Mouse (Mus musculus): ENCODE measurements at regions not wholly inside any gene's neighbourhood (a gene's known extent, or its start where the extent isn't known, plus 50 kb on each side); places are given as distances from the start of the nearest gene placed in this dataset.

DNA sequence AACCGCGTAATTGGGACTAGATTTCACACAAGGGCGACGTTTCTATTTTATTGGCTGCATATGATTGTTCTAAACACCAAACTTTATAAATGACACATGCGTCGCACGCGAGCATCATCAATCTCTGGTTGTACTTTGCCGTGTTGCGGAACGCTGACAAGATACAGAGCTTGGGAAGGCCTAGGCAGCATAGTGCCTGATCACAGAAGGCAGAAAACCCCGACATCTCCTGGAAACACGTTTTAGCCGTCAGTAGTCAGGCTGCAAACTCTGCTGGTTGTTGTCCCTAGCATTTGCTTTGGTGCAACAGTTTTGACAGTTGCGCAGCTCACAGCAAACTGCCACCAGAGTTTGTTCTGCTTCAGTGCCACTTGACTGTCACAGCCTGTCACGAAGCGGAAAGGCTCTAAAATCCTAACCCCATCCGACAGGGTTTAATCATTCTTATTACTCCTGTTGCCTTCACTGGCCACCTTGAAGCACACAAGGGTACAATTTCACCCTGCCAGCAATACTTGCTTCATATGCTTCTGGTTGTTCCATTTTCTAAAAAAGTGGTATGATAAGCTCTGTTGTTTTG lies 380.2 kb upstream of the Tenm3 start:
- no peaks in the 10 kb centered on the region for H3K36me3 ChIP-seq
- no peak for ATAC-seq (replicated peaks; ENCODE audit: insufficient number of reproducible peaks, insufficient read depth, low FRiP score, low read depth)
- H3K4me2 ChIP-seq: no peak overlapping the region
- no peaks in the 10 kb centered on the region for H3K4me1 ChIP-seq (replicated peaks)
- no peaks in the 10 kb centered on the region for H3K9me3 ChIP-seq (replicated peaks)
- H3K27ac ChIP-seq: no peak overlapping the region
- no peak overlapping the region for H3K4me3 ChIP-seq
- H3K9ac ChIP-seq: no peak overlapping the region
- 79% methylated on average over 18 of the region's 18 CpGs for WGBS
- H3K27me3 ChIP-seq: no peaks in the 10 kb centered on the region

DNA sequence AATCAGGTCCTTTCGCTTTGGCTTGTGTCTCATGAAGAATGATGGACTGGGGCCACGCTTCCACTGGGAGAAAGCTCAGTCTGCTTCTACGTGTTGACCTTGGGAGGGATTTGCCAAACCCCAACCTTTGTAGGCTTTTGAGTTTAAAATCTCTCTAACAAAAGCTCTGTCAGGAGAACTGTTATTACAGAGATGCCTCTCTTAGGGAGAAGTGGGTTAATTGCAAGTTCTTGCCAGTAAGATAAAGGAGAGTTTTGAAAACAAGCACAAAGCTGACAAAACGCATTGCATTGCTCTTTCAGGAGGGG lies 351.5 kb upstream of the Tenm3 start:
- Histone ChIP-seq H3K27ac (no peak overlapping the region), H3K4me2 (no peak overlapping the region), H3K4me3 (no peak overlapping the region), H3K4me1 (replicated peaks) (no peaks in the 10 kb centered on the region), H3K9ac (no peak overlapping the region), H3K36me3 (no peaks in the 10 kb centered on the region), H3K27me3 (no peaks in the 10 kb centered on the region), H3K9me3 (replicated peaks) (no peaks in the 10 kb centered on the region)
- 70% methylated on average over 4 of the region's 4 CpGs for WGBS
- no peak for ATAC-seq (replicated peaks; ENCODE audit: insufficient number of reproducible peaks, insufficient read depth, low FRiP score, low read depth)

DNA sequence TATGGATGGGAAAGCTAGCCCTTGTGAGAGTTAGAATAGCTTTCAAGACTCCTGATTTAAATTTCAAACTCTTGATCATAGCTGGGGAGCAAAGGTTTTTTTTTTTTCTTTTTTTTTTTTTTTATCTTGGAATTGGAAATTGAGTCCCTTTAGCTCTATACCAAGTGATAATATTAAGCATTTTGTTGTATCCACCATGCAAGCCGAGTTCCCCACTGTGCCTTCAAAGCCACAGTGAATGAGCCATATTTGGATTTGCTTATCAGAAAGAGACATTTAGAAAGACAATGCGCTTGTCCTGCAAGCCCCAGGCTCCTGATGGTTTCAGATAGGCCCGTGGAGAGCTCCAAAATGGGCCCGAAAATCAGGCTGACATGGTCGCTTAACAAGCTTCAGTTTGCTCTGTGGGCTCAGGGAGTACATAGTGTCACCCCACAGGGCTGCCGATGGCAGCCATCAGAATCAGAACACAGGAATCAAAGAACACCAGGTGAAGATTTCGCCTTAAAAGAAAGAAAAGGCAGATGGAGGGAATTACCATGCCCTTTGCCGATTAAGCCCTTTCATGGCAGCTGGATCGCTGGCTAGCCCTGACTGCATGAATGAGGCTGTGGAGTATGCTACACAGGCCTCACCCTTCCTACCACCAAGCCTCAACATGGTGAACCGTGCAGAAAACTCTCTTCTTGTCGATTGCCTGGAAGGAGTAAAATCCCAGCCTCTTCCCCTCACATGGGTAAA lies 351.0 kb upstream of the Tenm3 start:
- Histone ChIP-seq H3K9me3 (replicated peaks) (no peaks in the 10 kb centered on the region), H3K4me2 (no peak overlapping the region), H3K4me3 (no peak overlapping the region), H3K27me3 (no peaks in the 10 kb centered on the region), H3K9ac (no peak overlapping the region), H3K36me3 (no peaks in the 10 kb centered on the region), H3K27ac (no peak overlapping the region), H3K4me1 (replicated peaks) (no peaks in the 10 kb centered on the region)
- ATAC-seq (replicated peaks; ENCODE audit: insufficient number of reproducible peaks, insufficient read depth, low FRiP score, low read depth): no peak
- 66% methylated on average over 11 of the region's 11 CpGs for WGBS

DNA sequence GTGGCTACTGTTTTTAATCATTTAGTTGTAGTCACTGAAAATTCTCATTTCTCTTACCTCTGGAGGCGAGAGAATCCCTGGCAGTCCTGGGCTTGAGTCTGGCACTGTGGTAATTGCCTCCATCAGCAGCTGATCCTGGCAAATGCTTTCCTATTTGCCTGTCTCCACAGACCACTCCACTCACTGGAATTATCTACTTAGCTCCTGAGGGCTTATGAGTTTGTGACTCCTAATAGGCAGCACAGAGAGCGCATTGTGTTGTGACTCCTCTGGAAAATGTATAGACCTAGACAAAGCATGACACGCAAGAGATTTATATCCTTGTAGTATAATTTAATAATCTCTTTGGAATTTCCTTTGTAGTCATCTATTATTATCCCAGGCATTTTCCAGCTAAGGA lies 343.1 kb upstream of the Tenm3 start:
- Histone ChIP-seq H3K4me3 (no peak overlapping the region), H3K36me3 (no peaks in the 10 kb centered on the region), H3K4me1 (replicated peaks) (no peaks in the 10 kb centered on the region), H3K27ac (no peak overlapping the region), H3K27me3 (no peaks in the 10 kb centered on the region), H3K4me2 (no peak overlapping the region), H3K9ac (no peak overlapping the region), H3K9me3 (replicated peaks) (no peaks in the 10 kb centered on the region)
- 72% methylated on average over 3 of the region's 3 CpGs for WGBS
- ATAC-seq (replicated peaks; ENCODE audit: insufficient number of reproducible peaks, insufficient read depth, low FRiP score, low read depth): no peak

- no peak overlapping the region for H3K27ac ChIP-seq
- H3K36me3 ChIP-seq: no peaks in the 10 kb centered on the region
- no peak overlapping the region for H3K4me3 ChIP-seq
- H3K9ac ChIP-seq: no peak overlapping the region
- WGBS: 67% methylated on average over 4 of the region's 4 CpGs
- no peaks in the 10 kb centered on the region for H3K27me3 ChIP-seq
- H3K9me3 ChIP-seq (replicated peaks): no peaks in the 10 kb centered on the region
- H3K4me2 ChIP-seq: no peak overlapping the region
- H3K4me1 ChIP-seq (replicated peaks): no peaks in the 10 kb centered on the region
- ATAC-seq (replicated peaks; ENCODE audit: insufficient number of reproducible peaks, insufficient read depth, low FRiP score, low read depth): no peak
Observed at GRCm38 (mm10) chr8:49175386-49175785, 331.6 kb upstream of the Tenm3 start.

- H3K9ac ChIP-seq: no peak overlapping the region
- WGBS: 73% methylated on average over 2 of the region's 2 CpGs
- no peaks in the 10 kb centered on the region for H3K4me1 ChIP-seq (replicated peaks)
- no peak overlapping the region for H3K4me3 ChIP-seq
- H3K4me2 ChIP-seq: no peak overlapping the region
- no peaks in the 10 kb centered on the region for H3K27me3 ChIP-seq
- H3K36me3 ChIP-seq: no peaks in the 10 kb centered on the region
- no peak for ATAC-seq (replicated peaks; ENCODE audit: insufficient number of reproducible peaks, insufficient read depth, low FRiP score, low read depth)
- no peaks in the 10 kb centered on the region for H3K9me3 ChIP-seq (replicated peaks)
- H3K27ac ChIP-seq: no peak overlapping the region
Observed at GRCm38 (mm10) chr8:49174956-49175355, 331.2 kb upstream of the Tenm3 start.

DNA sequence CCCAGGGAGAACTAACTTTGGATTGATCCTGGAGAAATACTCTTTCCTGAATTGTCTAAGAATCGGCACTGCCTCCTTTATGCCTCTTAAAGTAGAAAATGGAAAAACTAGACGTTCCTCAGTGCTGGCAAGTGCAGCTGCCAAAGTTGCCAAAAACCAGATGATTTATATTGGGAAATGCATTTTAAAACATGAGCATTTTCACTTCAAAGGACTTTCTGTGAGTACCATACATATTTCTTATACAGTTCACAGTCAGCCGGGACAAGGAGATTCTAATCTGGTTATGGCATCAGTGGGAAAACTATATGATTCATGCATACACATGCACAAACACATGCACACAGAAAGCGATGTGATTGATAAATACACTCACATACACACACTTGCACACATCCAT lies 315.6 kb upstream of the Tenm3 start:
- Histone ChIP-seq H3K9me3 (replicated peaks) (no peaks in the 10 kb centered on the region), H3K27ac (no peak overlapping the region), H3K27me3 (no peaks in the 10 kb centered on the region), H3K4me3 (no peak overlapping the region), H3K4me1 (replicated peaks) (no peaks in the 10 kb centered on the region), H3K9ac (no peak overlapping the region), H3K36me3 (no peaks in the 10 kb centered on the region), H3K4me2 (no peak overlapping the region)
- WGBS: 67% methylated on average over 4 of the region's 4 CpGs
- no peak for ATAC-seq (replicated peaks; ENCODE audit: insufficient number of reproducible peaks, insufficient read depth, low FRiP score, low read depth)

GRCm38 (mm10) chr8:49158201-49158600 lies 314.4 kb upstream of the Tenm3 start:
- H3K4me3 ChIP-seq: no peak overlapping the region
- H3K9me3 ChIP-seq (replicated peaks): no peaks in the 10 kb centered on the region
- H3K27ac ChIP-seq: no peak overlapping the region
- H3K4me2 ChIP-seq: no peak overlapping the region
- no peak overlapping the region for H3K9ac ChIP-seq
- no peaks in the 10 kb centered on the region for H3K27me3 ChIP-seq
- H3K36me3 ChIP-seq: no peaks in the 10 kb centered on the region
- no peaks in the 10 kb centered on the region for H3K4me1 ChIP-seq (replicated peaks)
- WGBS: 46% methylated on average over 4 of the region's 4 CpGs
- no peak for ATAC-seq (replicated peaks; ENCODE audit: insufficient number of reproducible peaks, insufficient read depth, low FRiP score, low read depth)

GRCm38 (mm10) chr8:49136503-49137044 lies 292.8 kb upstream of the Tenm3 start:
- H3K4me3 ChIP-seq: no peak overlapping the region
- no peaks in the 10 kb centered on the region for H3K27me3 ChIP-seq
- H3K9ac ChIP-seq: no peak overlapping the region
- H3K9me3 ChIP-seq (replicated peaks): no peaks in the 10 kb centered on the region
- no peaks in the 10 kb centered on the region for H3K36me3 ChIP-seq
- ATAC-seq (replicated peaks; ENCODE audit: insufficient number of reproducible peaks, insufficient read depth, low FRiP score, low read depth): no peak
- WGBS: 78% methylated on average over 10 of the region's 10 CpGs
- H3K27ac ChIP-seq: no peak overlapping the region
- H3K4me2 ChIP-seq: no peak overlapping the region
- no peaks in the 10 kb centered on the region for H3K4me1 ChIP-seq (replicated peaks)

- H3K36me3 ChIP-seq: no peaks in the 10 kb centered on the region
- no peak overlapping the region for H3K27ac ChIP-seq
- WGBS: 81% methylated on average over 6 of the region's 6 CpGs
- no peak overlapping the region for H3K9ac ChIP-seq
- no peak for ATAC-seq (replicated peaks; ENCODE audit: insufficient number of reproducible peaks, insufficient read depth, low FRiP score, low read depth)
- no peaks in the 10 kb centered on the region for H3K4me1 ChIP-seq (replicated peaks)
- H3K9me3 ChIP-seq (replicated peaks): no peaks in the 10 kb centered on the region
- no peak overlapping the region for H3K4me2 ChIP-seq
- no peak overlapping the region for H3K4me3 ChIP-seq
- no peaks in the 10 kb centered on the region for H3K27me3 ChIP-seq
Observed at GRCm38 (mm10) chr8:49109095-49109494, 265.3 kb upstream of the Tenm3 start.

DNA sequence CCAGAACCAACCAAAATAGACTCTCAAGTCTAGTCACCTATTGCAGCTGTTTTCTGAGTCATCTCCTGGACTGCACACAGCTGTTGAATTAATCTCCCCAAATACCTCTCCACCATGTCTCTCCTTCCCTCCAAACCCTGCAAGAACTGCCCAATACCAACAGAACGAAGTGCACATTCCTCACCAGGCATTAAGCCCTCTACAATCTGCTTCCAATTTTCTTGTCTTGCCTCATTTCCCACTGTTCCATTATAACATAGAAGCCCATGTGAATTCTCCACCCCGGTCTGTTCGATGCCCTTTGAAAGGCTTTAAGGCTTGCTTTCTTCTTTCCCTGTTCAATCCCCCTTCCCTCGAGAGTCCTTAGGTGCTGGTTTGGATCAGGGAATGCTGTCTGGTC lies 264.9 kb upstream of the Tenm3 start:
- H3K9ac ChIP-seq: no peak overlapping the region
- H3K27ac ChIP-seq: no peak overlapping the region
- H3K27me3 ChIP-seq: no peaks in the 10 kb centered on the region
- 76% methylated on average over 4 of the region's 4 CpGs for WGBS
- H3K36me3 ChIP-seq: no peaks in the 10 kb centered on the region
- no peaks in the 10 kb centered on the region for H3K4me1 ChIP-seq (replicated peaks)
- no peak overlapping the region for H3K4me3 ChIP-seq
- no peaks in the 10 kb centered on the region for H3K9me3 ChIP-seq (replicated peaks)
- no peak overlapping the region for H3K4me2 ChIP-seq
- ATAC-seq (replicated peaks; ENCODE audit: insufficient number of reproducible peaks, insufficient read depth, low FRiP score, low read depth): no peak

DNA sequence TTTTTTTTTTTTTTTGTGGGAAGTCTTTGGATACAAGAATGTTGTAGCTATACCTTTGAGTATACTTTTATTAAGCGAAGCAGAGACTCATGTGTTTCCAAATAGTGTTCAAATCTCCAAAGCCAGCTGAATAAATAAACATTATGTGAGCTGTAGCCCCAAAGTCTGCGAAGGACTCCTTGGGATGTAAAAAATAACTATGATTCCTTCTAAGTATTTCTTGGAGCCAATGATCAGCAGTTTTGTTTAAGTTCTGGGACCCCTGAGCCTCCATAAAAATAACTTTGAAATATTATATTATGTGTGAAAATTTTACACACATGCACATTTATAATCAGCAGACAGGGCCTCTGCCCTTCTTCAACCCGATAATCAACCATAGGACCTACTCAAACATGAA lies 262.8 kb upstream of the Tenm3 start:
- H3K36me3 ChIP-seq: no peaks in the 10 kb centered on the region
- no peak overlapping the region for H3K9ac ChIP-seq
- H3K9me3 ChIP-seq (replicated peaks): no peaks in the 10 kb centered on the region
- H3K4me1 ChIP-seq (replicated peaks): no peaks in the 10 kb centered on the region
- no peak overlapping the region for H3K27ac ChIP-seq
- WGBS: 68% methylated on average over 3 of the region's 3 CpGs
- no peak for ATAC-seq (replicated peaks; ENCODE audit: insufficient number of reproducible peaks, insufficient read depth, low FRiP score, low read depth)
- H3K4me2 ChIP-seq: no peak overlapping the region
- H3K27me3 ChIP-seq: no peaks in the 10 kb centered on the region
- H3K4me3 ChIP-seq: no peak overlapping the region
